Mouse (Mus musculus): ENCODE measurements at regions not wholly inside any gene's neighbourhood (a gene's known extent, or its start where the extent isn't known, plus 50 kb on each side); places are given as distances from the start of the nearest gene placed in this dataset.

GRCm38 (mm10) chr14:33804321-33804720 is 119.1 kb upstream of the Gdf10 start:
- TF ChIP-seq CTCF (IDR thresholded peaks at IDR 0.05; ENCODE audit: low read depth, low read length) (no peak), EP300 (IDR thresholded peaks at IDR 0.05; ENCODE audit: insufficient read depth, low read depth, low read length) (no peak), POLR2A (IDR thresholded peaks at IDR 0.05; ENCODE audit: insufficient read depth, low read length) (no peak)

All from ES-Bruce4 (cell line).